Mouse (Mus musculus): ENCODE results near the gene 9030025P20Rik.
"Not testable (repeated sequence)": the region's sequence is repeated elsewhere in the genome, so short reads cannot be mapped to it uniquely, and the experiment has no call there.

The 9030025P20Rik gene

GRCm38 (mm10) chr17:14992522-14993138 is 14.4 kb downstream of the 9030025P20Rik start:
- DNase-seq: not testable (repeated sequence)

GRCm38 (mm10) chr17:14993139-14993832 is 15.0 kb downstream of the 9030025P20Rik start:
- not testable (repeated sequence) for DNase-seq

GRCm38 (mm10) chr17:14994140-14994539 is 15.9 kb downstream of the 9030025P20Rik start:
- not testable (repeated sequence) for DNase-seq

- DNase-seq: not testable (repeated sequence)
Observed at GRCm38 (mm10) chr17:15000047-15000446, 21.8 kb downstream of the 9030025P20Rik start.

DNA sequence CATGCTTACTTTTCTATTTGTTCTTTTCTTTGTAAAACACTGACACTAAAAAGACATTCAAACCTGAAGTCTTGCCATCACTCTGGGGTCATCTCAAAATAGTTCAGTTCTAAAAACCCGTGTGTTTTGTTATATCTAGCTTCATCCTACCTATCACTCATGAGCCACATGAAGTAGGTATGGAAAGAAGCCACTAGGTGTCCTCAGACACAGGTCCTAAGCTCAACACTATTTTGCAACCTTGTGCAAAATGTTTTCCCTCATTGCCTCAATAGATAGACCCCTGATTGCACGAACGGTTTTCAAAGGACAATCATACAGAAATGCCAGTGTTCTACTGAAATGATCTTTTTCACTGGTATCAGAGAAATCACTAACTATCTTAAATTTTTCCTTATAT is 30.8 kb downstream of the 9030025P20Rik start:
- not testable (repeated sequence) for DNase-seq

GRCm38 (mm10) chr17:15009706-15010413 is 31.6 kb downstream of the 9030025P20Rik start, which contains the start of gene Gm3435:
Gene Gm3435 (plus strand): TSS chr17:15010176.
- DNase-seq: not testable (repeated sequence)

DNA sequence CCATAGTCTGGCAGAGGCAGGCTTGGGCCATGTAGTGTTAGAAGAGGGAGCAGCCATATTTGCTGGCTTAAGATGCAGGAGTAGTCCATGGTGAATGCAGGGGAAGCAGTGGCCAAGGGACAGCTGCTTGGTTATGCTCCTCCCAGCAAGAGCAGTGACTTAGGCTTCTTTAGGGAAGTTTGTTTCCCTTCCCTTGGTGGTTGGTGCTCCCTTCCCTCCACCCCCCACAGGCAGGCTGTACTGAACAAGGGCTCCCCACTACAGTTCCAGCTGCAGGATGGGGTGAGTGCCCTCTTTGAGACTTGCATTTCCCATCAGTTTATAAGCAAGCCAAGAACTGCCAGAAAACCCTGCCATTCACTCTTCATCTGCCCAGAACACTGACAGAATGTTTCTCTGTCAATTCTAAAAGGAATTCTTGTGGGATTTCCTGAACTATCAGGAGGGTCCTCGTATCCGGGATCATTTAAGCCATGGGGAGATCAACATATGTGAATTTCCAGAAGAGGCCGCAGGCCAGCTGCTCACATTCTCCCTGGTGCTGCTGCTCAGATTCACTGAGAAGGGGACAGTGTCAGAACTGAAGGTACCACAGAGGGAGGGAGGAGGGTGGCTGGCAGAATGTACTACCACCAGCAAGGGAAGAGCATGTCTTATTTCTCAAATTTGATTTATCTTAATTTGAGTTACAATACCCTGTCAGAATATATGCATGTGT is 43.4 kb downstream of the 9030025P20Rik start:
- peak; percentile 5 to 9 for DNase-seq

DNA sequence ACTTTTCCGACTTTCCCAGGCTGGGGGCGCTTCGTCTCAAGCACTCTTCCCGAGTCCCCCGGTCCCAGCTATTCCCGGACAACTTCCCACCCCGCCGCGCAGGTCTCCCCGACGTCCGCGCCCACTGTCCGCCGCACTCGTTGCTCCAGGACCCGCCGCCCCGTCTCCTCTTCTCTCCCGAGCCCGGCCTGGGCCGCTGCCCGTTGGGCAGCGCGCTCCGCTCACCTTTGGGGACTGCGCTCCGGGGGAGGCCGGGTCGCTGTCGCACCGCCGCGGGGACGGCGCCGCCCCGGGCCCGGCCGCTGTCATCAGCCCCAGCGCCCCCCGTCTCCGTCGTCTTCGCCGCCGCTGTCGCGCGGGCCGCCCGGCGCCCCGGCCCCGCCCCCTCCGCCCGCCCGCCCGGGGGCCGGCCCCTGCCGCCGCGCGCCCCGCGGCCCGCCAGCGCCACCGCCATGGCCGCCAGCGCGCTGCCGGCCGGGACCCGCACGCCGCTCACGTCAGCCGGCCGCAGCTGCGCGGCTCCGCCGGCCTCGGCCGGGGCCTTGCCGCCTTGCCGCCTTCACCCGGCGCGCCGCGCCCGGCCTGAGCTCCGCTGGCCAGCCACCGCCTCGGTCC is 45.7 kb downstream of the 9030025P20Rik start:
- not testable (repeated sequence) for DNase-seq

GRCm38 (mm10) chr17:15024502-15025193 is 46.4 kb downstream of the 9030025P20Rik start:
- not testable (repeated sequence) for DNase-seq

- not testable (repeated sequence) for DNase-seq
Observed at GRCm38 (mm10) chr17:15025513-15025912, 47.2 kb downstream of the 9030025P20Rik start.

GRCm38 (mm10) chr17:15031414-15031813 is 53.1 kb downstream of the 9030025P20Rik start:
- DNase-seq: not testable (repeated sequence)

- not testable (repeated sequence) for DNase-seq
Observed at GRCm38 (mm10) chr17:15040455-15040854, 62.2 kb downstream of the 9030025P20Rik start.

Data from kidney, postnatal 4 days (tissue).